Comparison of ENCODE assay signal across 28 mouse cellular contexts in genomic region chr3:138193683-138194302, GRCm38 (mm10). TPM values are rescaled to one million over a fixed set of nuclear protein-coding genes. Genes with fewer than 3 reads are reported as not detected.
DNase-seq lines count a peak whose midpoint lies in the region; ATAC-seq and TF ChIP-seq lines count a peak whose summit lies in the region.
"Had no signal": no experiment of that assay in that cellular context is flagged by ENCODE, and none has a peak within 500 bp of the region (broad histone marks: within the 10 kb centered on the region; RNA-seq: fewer than 3 reads in every experiment).

TSS of gene 4930579F01Rik (minus strand) at chr3:138193825.

- H3K4me1 ChIP-seq in testis, adult 2 months (ENCODE audit: control insufficient read depth, insufficient read depth, low read length) = peaks cover 9% of the 10 kb centered on the region
- peaks cover 2% of the 10 kb centered on the region; the same call in 1 of the 2 replicates for H3K4me1 ChIP-seq in thymus, adult 2 months (replicated peaks; ENCODE audit: control insufficient read depth, insufficient read depth, low read length)
- H3K4me1 ChIP-seq: heart, embryonic 13.5 days had no signal

- TF ChIP-seq POLR2A in testis, adult 2 months (IDR thresholded peaks at IDR 0.05; ENCODE audit: control insufficient read depth, low read depth, low read length) = peak; percentile 54; the same call in 1 of the 2 replicates
- no peak for TF ChIP-seq POLR2A in thymus, adult 2 months (IDR thresholded peaks at IDR 0.05; ENCODE audit: control insufficient read depth, extremely low read depth, insufficient read depth, low read length, poor library complexity)

- H3K36me3 ChIP-seq in testis, adult 2 months (ENCODE audit: control insufficient read depth, insufficient read depth, low read length) = no peaks in the 10 kb centered on the region
- no peaks in the 10 kb centered on the region for H3K36me3 ChIP-seq in thymus, adult 2 months (ENCODE audit: control insufficient read depth, insufficient read depth, low read length)
- H3K36me3 ChIP-seq: embryonic facial prominence, embryonic 13.5 days; forebrain, embryonic 12.5 days; G1E; heart, embryonic 13.5 days; hindbrain, embryonic 13.5 days had no signal

- no peak for TF ChIP-seq CTCF in testis, adult 2 months (IDR thresholded peaks at IDR 0.05; ENCODE audit: control insufficient read depth, insufficient read depth, insufficient replicate concordance, low read depth, low read length)
- no peak for TF ChIP-seq CTCF in thymus, adult 2 months (IDR thresholded peaks at IDR 0.05; ENCODE audit: borderline replicate concordance, control insufficient read depth, extremely low read depth, insufficient read depth, low read length, poor library complexity)

- peak within 1 kb of the TSS; percentile 61 for H3K4me3 ChIP-seq in testis, adult 2 months (ENCODE audit: control insufficient read depth, low read depth, low read length)
- no peak within 1 kb of the TSS for H3K4me3 ChIP-seq in thymus, adult 2 months (ENCODE audit: control insufficient read depth, insufficient read depth, low read length)
- H3K4me3 ChIP-seq: embryonic facial prominence, embryonic 13.5 days; forebrain, embryonic 12.5 days; heart, embryonic 13.5 days; hindbrain, embryonic 13.5 days had no signal

- no peak for ATAC-seq in CD4-positive, CD25-positive, alpha-beta regulatory T cell, adult 4 months
- ATAC-seq: activated CD4-positive, CD25-positive, alpha-beta regulatory T cell, adult 4 months; forebrain, embryonic 16.5 days; hindbrain, postnatal 0 days; intestine, embryonic 16.5 days had no signal

- peak; percentile 12 for DNase-seq in CD4-positive, CD25-positive, alpha-beta regulatory T cell, adult 2 months (ENCODE audit: low read depth, low spot score)
- DNase-seq in testis, postnatal 14 days (ENCODE audit: low spot score) = no peak
- peak; percentile 56 for DNase-seq in R1 (ENCODE audit: low read depth, low spot score)
- DNase-seq in yolk sac, embryonic 10.5 days (ENCODE audit: low spot score) = peak; percentile 19
- no peak for DNase-seq in layer of hippocampus, adult 18-20 months (ENCODE audit: low spot score in 2 of 2)
- no peak for DNase-seq in thymus, adult 2 months
- DNase-seq: adrenal gland, adult 2 months; adrenal gland, postnatal 25 days; B cell, adult 2 months; cerebellum, adult 18-20 months; cerebellum, adult 9-11 months; cerebellum, postnatal 36 days; gastrocnemius, postnatal 14 days; heart, postnatal 4 days had no signal

- 93% methylated on average over 15 of the region's 15 CpGs for WGBS in thymus, adult 2 months

- H3K27me3 ChIP-seq in testis, adult 2 months (ENCODE audit: control insufficient read depth, insufficient read depth, low read length) = no peaks in the 10 kb centered on the region
- H3K27me3 ChIP-seq in thymus, adult 2 months (ENCODE audit: control insufficient read depth, insufficient read depth, low read length) = no peaks in the 10 kb centered on the region
- H3K27me3 ChIP-seq: embryonic facial prominence, embryonic 13.5 days; forebrain, embryonic 12.5 days; hindbrain, embryonic 13.5 days had no signal

- no peak within 1 kb of the TSS for H3K27ac ChIP-seq in testis, adult 2 months (ENCODE audit: control insufficient read depth, insufficient read depth, low read depth, low read length)
- no peak within 1 kb of the TSS for H3K27ac ChIP-seq in thymus, adult 2 months (ENCODE audit: control insufficient read depth, insufficient read depth, low read length)
- H3K27ac ChIP-seq: embryonic facial prominence, embryonic 13.5 days; forebrain, embryonic 12.5 days; heart, embryonic 13.5 days; hindbrain, embryonic 13.5 days; hindbrain, postnatal 0 days had no signal

RNA-seq across cellular contexts. Expression of gene 4930579F01Rik, which starts in this region (rescaled TPM):
- polyA plus RNA-seq in CD4-positive, CD25-positive, alpha-beta regulatory T cell, adult 4 months (2017; shearing (Covaris generic)) = not detected
- polyA plus RNA-seq in testis, adult 2 months (2012; rRNA removed) = 93.6 and 96.6 TPM in 2 replicates
- total RNA-seq in layer of hippocampus, adult 18-20 months (2021) = not detected
- not detected in 2 replicates for polyA plus RNA-seq in thymus, adult 2 months (2012; rRNA removed)
- total RNA-seq: adrenal gland, adult 2 months; G1E; gastrocnemius, adult 18-20 months; gastrocnemius, postnatal 14 days; heart, postnatal 4 days; hindbrain, postnatal 0 days had no signal
- polyA plus RNA-seq: activated CD4-positive, CD25-positive, alpha-beta regulatory T cell, adult 4 months; adrenal gland, adult 2 months; forebrain, embryonic 12.5 days; forebrain, embryonic 16.5 days; frontal cortex, adult 2 months; G1E; heart, embryonic 13.5 days; heart, postnatal 0 days had no signal

Comparison
In these comparisons a context has a peak if more than half of its experiments do, and no peak if none do; other contexts are left out.
1. RNA of gene 4930579F01Rik (polyA plus RNA-seq): 93.6 to 96.6 TPM in testis, adult 2 months; not detected in CD4-positive, CD25-positive, alpha-beta regulatory T cell, adult 4 months and not detected in thymus, adult 2 months; every median in the first group is over 10 times any median in the second.
2. DNase-seq: peak in CD4-positive, CD25-positive, alpha-beta regulatory T cell, adult 2 months (single experiment), R1 (single experiment) and yolk sac, embryonic 10.5 days (single experiment); none in testis, postnatal 14 days (single experiment), layer of hippocampus, adult 18-20 months (0 of 2) and thymus, adult 2 months (single experiment).